Mouse (Mus musculus) forebrain, embryonic 14.5 days (tissue): ENCODE results near the gene Smyd1. TPM values are rescaled to one million over a fixed set of nuclear protein-coding genes. Genes with fewer than 3 reads are reported as not detected.

Source experiments
- microRNA-seq: library from miRNA; unstranded; fragments of <30 nt; microRNA quantifications from one replicate; pipeline ENCODE4, GENCODE M21; 2016
- polyA plus RNA-seq: library from polyadenylated mRNA; unstranded; fragments of >200 nt; fragmentation: Nextera tagmentation; extraction: Ambion mirVana; gene quantifications from 2 replicates; pipeline ENCODE4 v1.2.1, GENCODE M21; 2014

Smyd1 gene
- polyA plus RNA-seq, 1 experiment from 2014 or later: 0.08 TPM

Small RNA genes lying within 50 kb of the gene (microRNA-seq; reads per million reads assigned to microRNA genes)
- gene Mir8112: 22.1 reads per million, percentile 39 among the genes with 10 or more reads in this experiment

Other genes with a start within 250 kb of the Smyd1 start
- 3.8 and 4.4 TPM in 2 replicates for gene Thnsl2, start 177.8 kb downstream of the Smyd1 start, polyA plus RNA-seq
- not detected in 2 replicates for gene Fabp1, start 122.4 kb downstream of the Smyd1 start, polyA plus RNA-seq
- 23.6 and 24.2 TPM in 2 replicates for gene Krcc1, start 50.6 kb downstream of the Smyd1 start, polyA plus RNA-seq
- not detected in 2 replicates for gene Cd8b1, start 555 bp upstream of the Smyd1 start, polyA plus RNA-seq
- gene Cd8a, start 51.2 kb upstream of the Smyd1 start, polyA plus RNA-seq: not detected in 2 replicates
- gene Rmnd5a, start 118.4 kb upstream of the Smyd1 start, polyA plus RNA-seq: 4.5 and 5.8 TPM in 2 replicates
- 22.8 and 26.0 TPM in 2 replicates for gene Rnf103, start 171.7 kb upstream of the Smyd1 start, polyA plus RNA-seq
- gene Chmp3, start 221.6 kb upstream of the Smyd1 start, polyA plus RNA-seq: 58.8 and 70.6 TPM in 2 replicates